Mouse (Mus musculus) hindbrain, embryonic 16.5 days (tissue): ENCODE measurements around the gene Fxyd5. TPM values are rescaled to one million over a fixed set of nuclear protein-coding genes. Genes with fewer than 3 reads are reported as not detected.
A peak's percentile ranks its signal among the peaks of the same experiment; 100 is the strongest.

Experiments
- ATAC-seq: fragments of 200-750 bp; cut with Nextera tagmentation; 2 replicates; pipeline ENCODE4 v1.8.0; 2017; ENCODE audit warnings: moderate TSS enrichment, moderate library complexity
- H3K27ac ChIP-seq: fragments of 300-500 bp; sonication (generic); 2 replicates; pipeline ENCODE4 v1.5.1; 2014; ENCODE audit warnings: low read depth, mild to moderate bottlenecking, control low read depth, low read length, moderate library complexity
- H3K27me3 ChIP-seq: fragments of 300-500 bp; sonication (generic); replicated peaks from 2 replicates; pipeline ENCODE4 v1.6.1; 2014; ENCODE audit warnings: low read length; ENCODE audit not compliant: control insufficient read depth, insufficient read depth
- H3K36me3 ChIP-seq: fragments of 300-500 bp; sonication (generic); 2 replicates; pipeline ENCODE4 v1.6.1; 2014; ENCODE audit warnings: mild to moderate bottlenecking, low read length, moderate library complexity, mixed read lengths; ENCODE audit not compliant: control insufficient read depth, insufficient read depth
- H3K4me1 ChIP-seq: fragments of 300-500 bp; sonication (generic); 2 replicates; pipeline ENCODE4 v1.6.1; 2014; ENCODE audit warnings: low read depth, low read length; ENCODE audit not compliant: control insufficient read depth, insufficient read depth
- H3K4me2 ChIP-seq: fragments of 300-500 bp; sonication (generic); 2 replicates; pipeline ENCODE4 v1.6.1; 2014; ENCODE audit warnings: mild to moderate bottlenecking, low read length, control low read depth, moderate library complexity
- H3K4me3 ChIP-seq: fragments of 300-500 bp; sonication (generic); 2 replicates; pipeline ENCODE4 v1.5.1; 2014; ENCODE audit warnings: mild to moderate bottlenecking, low read length, control low read depth, moderate library complexity
- H3K9ac ChIP-seq: fragments of 300-500 bp; sonication (generic); 2 replicates; pipeline ENCODE4 v1.6.1; 2014; ENCODE audit warnings: low read depth, mild to moderate bottlenecking, control low read depth, low read length, moderate library complexity
- H3K9me3 ChIP-seq: fragments of 300-500 bp; sonication (generic); 2 replicates; pipeline ENCODE4 v1.6.1; 2014; ENCODE audit warnings: mild to moderate bottlenecking, low read length, moderate library complexity; ENCODE audit not compliant: control insufficient read depth
- WGBS: fragments of 180-500 bp; shearing (Covaris S2); extraction: QIAGEN DNeasy Blood & Tissue Kit; methylation state at CpG from one replicate; pipeline ENCODE4 v1.1.7; 2014; 5-methylcytosine and 5-hydroxymethylcytosine counted together
- polyA plus RNA-seq: library from polyadenylated mRNA; unstranded; fragments of >200 nt; fragmentation: Nextera tagmentation; extraction: Ambion mirVana; gene quantifications from 2 replicates; pipeline ENCODE4 v1.2.1, GENCODE M21; 2015

Fxyd5 gene
- polyA plus RNA-seq, 1 experiment from 2014 or later: 24.4 TPM

- Histone ChIP-seq H3K36me3 (no peaks in the 10 kb centered on the region), H3K4me1 (peaks cover 3% of the 10 kb centered on the region), H3K4me3 (no peak overlapping the region), H3K9ac (no peak overlapping the region), H3K9me3 (no peaks in the 10 kb centered on the region), H3K27me3 (peaks cover 9% of the 10 kb centered on the region), H3K4me2 (no peak overlapping the region), H3K27ac (no peak overlapping the region)
- WGBS: 73% methylated on average over 5 of the region's 5 CpGs
- ATAC-seq: no peak
Observed at GRCm38 (mm10) chr7:31057730-31058129, 15.4 kb upstream of the Fxyd5 start.

GRCm38 (mm10) chr7:31057071-31057470 is 14.8 kb upstream of the Fxyd5 start, which contains the start of gene Fxyd1:
Fxyd1 (minus strand) TSS chr7:31057199.
- WGBS: 84% methylated on average over 2 of the region's 2 CpGs
- no peak within 1 kb of the TSS for H3K9ac ChIP-seq
- ATAC-seq: no peak
- no peaks in the 10 kb centered on the region for H3K9me3 ChIP-seq
- no peaks in the 10 kb centered on the region for H3K36me3 ChIP-seq
- peaks cover 9% of the 10 kb centered on the region for H3K27me3 ChIP-seq
- peaks cover 8% of the 10 kb centered on the region for H3K4me1 ChIP-seq
- no peak within 1 kb of the TSS for H3K4me3 ChIP-seq
- H3K4me2 ChIP-seq: no peak within 1 kb of the TSS
- H3K27ac ChIP-seq: no peak within 1 kb of the TSS

DNA sequence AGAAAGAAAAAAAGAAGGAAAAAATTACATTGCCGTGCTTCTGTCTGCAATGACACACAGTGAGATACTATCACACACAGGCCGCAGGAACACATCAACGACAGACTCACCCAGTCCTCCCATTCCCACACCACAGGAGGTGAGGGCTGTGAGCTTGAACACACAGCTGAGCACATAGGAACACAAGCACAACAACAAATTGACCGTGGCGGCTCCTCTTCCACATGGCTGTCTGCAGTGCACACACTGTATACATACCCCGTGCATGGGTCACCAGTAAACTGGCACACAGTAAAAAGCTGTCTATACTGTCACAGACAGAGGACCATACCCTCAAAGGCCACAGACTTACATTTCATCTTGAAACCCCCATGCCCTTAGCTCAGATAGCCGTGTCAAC is 14.2 kb upstream of the Fxyd5 start:
- H3K27ac ChIP-seq: no peak overlapping the region
- no peaks in the 10 kb centered on the region for H3K9me3 ChIP-seq
- H3K4me3 ChIP-seq: no peak overlapping the region
- no peak overlapping the region for H3K9ac ChIP-seq
- 71% methylated on average over 7 of the region's 7 CpGs for WGBS
- ATAC-seq: no peak
- no peak overlapping the region for H3K4me2 ChIP-seq
- H3K27me3 ChIP-seq: peaks cover 12% of the 10 kb centered on the region
- H3K4me1 ChIP-seq: peaks cover 14% of the 10 kb centered on the region
- H3K36me3 ChIP-seq: no peaks in the 10 kb centered on the region

- Histone ChIP-seq H3K27ac (no peak overlapping the region), H3K9ac (no peak overlapping the region), H3K9me3 (no peaks in the 10 kb centered on the region), H3K4me3 (no peak overlapping the region), H3K4me1 (peaks cover 20% of the 10 kb centered on the region), H3K36me3 (no peaks in the 10 kb centered on the region), H3K27me3 (peaks cover 17% of the 10 kb centered on the region), H3K4me2 (no peak overlapping the region)
- WGBS: 20% methylated on average over 3 of the region's 4 CpGs
- no peak for ATAC-seq
Observed at GRCm38 (mm10) chr7:31055883-31056282, 13.6 kb upstream of the Fxyd5 start.

DNA sequence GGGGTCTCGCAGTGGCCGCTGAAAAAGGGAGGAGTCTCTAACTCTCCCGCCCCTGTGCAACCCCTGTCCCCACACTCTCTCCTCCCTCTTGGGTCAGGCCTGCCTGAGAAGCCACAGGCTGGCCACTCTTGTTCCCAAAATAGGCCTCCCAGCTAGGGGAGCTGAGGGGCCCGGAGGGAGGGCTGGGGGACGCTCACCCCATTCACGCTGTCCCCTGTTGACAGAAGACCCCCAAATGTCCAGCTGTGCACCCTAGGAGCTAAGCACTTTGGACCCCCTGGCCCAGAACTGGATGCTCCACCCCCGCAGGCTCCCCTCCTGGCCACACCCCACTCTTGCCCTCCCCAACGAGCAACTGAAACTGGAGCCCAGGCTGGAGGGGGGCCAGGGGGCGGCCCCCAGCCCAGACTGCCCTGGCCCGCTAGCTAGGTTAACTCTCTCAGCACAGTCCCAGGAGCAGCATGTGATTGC is 13.1 kb upstream of the Fxyd5 start:
- WGBS: 11% methylated on average over 10 of the region's 10 CpGs
- Histone ChIP-seq H3K27ac (no peak overlapping the region), H3K9me3 (no peaks in the 10 kb centered on the region), H3K4me3 (peak overlapping the region; percentile 5; the same call in 1 of the 2 replicates), H3K9ac (0 out of 2 replicates have a peak overlapping the region, but pooled peaks have one; percentile 1), H3K27me3 (peaks cover 19% of the 10 kb centered on the region), H3K4me2 (peak overlapping the region; percentile 5; the same call in 1 of the 2 replicates), H3K36me3 (no peaks in the 10 kb centered on the region), H3K4me1 (peaks cover 23% of the 10 kb centered on the region)
- no peak for ATAC-seq

DNA sequence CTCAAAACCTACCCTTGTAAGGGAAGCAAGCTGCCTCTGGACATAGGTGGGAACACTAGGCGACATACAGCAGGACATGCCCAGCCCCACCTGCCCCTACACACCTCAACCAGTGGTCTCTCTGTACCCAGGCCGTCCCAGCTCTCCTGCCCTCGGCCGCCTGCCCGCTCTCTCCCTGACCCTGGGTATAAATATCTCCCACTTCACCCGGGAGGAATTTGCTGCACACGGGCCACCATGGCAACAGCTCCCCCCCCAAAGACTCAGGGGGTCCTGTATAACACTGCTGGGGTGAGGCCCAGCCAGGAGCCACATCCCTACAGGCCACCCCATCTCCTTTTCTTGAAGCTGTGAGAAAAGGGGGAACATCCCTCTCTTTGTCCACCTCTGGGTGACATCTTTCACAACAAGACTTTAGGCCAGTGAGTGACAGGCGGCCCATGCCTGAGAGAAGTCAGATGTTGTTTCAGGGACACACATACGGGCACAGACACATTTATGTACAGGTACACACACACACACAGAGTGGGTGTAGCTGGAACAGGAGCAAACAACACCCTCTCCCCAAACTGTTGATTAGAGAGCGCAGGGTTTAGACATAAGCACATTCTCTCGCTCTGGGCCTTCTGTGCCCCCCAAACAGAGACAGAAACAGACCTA is 12.5 kb upstream of the Fxyd5 start:
- Histone ChIP-seq H3K9me3 (no peaks in the 10 kb centered on the region), H3K27me3 (peaks cover 19% of the 10 kb centered on the region), H3K36me3 (no peaks in the 10 kb centered on the region), H3K27ac (no peak overlapping the region), H3K4me3 (no peak overlapping the region), H3K4me1 (peaks cover 29% of the 10 kb centered on the region), H3K4me2 (peak overlapping the region; percentile 8; the same call in 1 of the 2 replicates), H3K9ac (no peak overlapping the region)
- WGBS: 44% methylated on average over 11 of the region's 11 CpGs
- ATAC-seq: no peak

GRCm38 (mm10) chr7:31053882-31054447 is 11.7 kb upstream of the Fxyd5 start:
- 27% methylated on average over 10 of the region's 10 CpGs for WGBS
- peaks cover 33% of the 10 kb centered on the region for H3K4me1 ChIP-seq
- no peaks in the 10 kb centered on the region for H3K9me3 ChIP-seq
- H3K36me3 ChIP-seq: no peaks in the 10 kb centered on the region
- no peak overlapping the region for H3K4me2 ChIP-seq
- H3K9ac ChIP-seq: no peak overlapping the region
- H3K27ac ChIP-seq: no peak overlapping the region
- H3K4me3 ChIP-seq: no peak overlapping the region
- peaks cover 19% of the 10 kb centered on the region for H3K27me3 ChIP-seq
- no peak for ATAC-seq

GRCm38 (mm10) chr7:31052636-31053434 is 10.6 kb upstream of the Fxyd5 start:
- ATAC-seq: peak; percentile 15; the same call in 1 of the 2 replicates
- Histone ChIP-seq H3K9ac (peak overlapping the region; percentile 41), H3K4me3 (peak overlapping the region; percentile 21), H3K4me1 (peaks cover 33% of the 10 kb centered on the region), H3K9me3 (no peaks in the 10 kb centered on the region), H3K4me2 (peak overlapping the region; percentile 66), H3K27ac (no peak overlapping the region), H3K27me3 (peaks cover 19% of the 10 kb centered on the region), H3K36me3 (no peaks in the 10 kb centered on the region)
- WGBS: 2% methylated on average over 33 of the region's 34 CpGs

- ATAC-seq: no peak
- Histone ChIP-seq H3K9ac (peak overlapping the region; percentile 41), H3K4me1 (peaks cover 33% of the 10 kb centered on the region), H3K36me3 (no peaks in the 10 kb centered on the region), H3K4me2 (peak overlapping the region; percentile 66), H3K9me3 (no peaks in the 10 kb centered on the region), H3K27me3 (peaks cover 19% of the 10 kb centered on the region), H3K27ac (no peak overlapping the region), H3K4me3 (peak overlapping the region; percentile 21)
- 3% methylated on average over 22 of the region's 22 CpGs for WGBS
Observed at GRCm38 (mm10) chr7:31052251-31052635, 10.0 kb upstream of the Fxyd5 start.
